Mouse (Mus musculus): ENCODE results near the gene Cdh7.

DNA sequence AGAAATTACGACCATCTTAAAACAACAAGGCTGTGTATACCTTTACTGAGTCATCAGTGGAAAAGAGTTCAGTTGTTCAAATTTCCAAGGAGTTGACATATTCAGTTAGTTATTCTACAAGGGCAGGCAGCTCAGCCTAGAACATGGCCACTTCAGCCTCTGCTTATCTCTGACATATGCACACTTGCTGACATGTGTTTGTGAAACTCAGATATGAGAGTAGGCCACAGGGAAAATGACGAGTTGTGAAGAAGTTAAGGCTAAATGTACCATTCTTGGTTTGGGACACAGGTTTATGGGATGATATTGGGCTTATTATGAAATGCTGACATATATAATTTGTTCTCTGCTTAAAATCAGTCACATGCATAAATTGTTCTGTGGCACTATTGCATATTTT lies 7.3 kb downstream of the Cdh7 start:
- TF ChIP-seq CTCF (IDR thresholded peaks at IDR 0.05; ENCODE audit: low read depth) (no peak), EP300 (IDR thresholded peaks at IDR 0.05; ENCODE audit: low read depth) (no peak)
